Mouse (Mus musculus) CH12.LX (cell line): ENCODE measurements at regions not wholly inside any gene's neighbourhood (a gene's known extent, or its start where the extent isn't known, plus 50 kb on each side); places are given as distances from the start of the nearest gene placed in this dataset.

Experiments used
- CHD1 ChIP-seq: IDR thresholded peaks from 2 replicates; pipeline ENCODE4 v1.6.1; 2012; ENCODE audit warnings: low read depth, low read length, improper control_type of control experiment, inconsistent platforms
- ZNF384 ChIP-seq: IDR thresholded peaks from 2 replicates; pipeline ENCODE4 v1.6.1; 2012; ENCODE audit warnings: low read depth, low read length, improper control_type of control experiment, inconsistent platforms

DNA sequence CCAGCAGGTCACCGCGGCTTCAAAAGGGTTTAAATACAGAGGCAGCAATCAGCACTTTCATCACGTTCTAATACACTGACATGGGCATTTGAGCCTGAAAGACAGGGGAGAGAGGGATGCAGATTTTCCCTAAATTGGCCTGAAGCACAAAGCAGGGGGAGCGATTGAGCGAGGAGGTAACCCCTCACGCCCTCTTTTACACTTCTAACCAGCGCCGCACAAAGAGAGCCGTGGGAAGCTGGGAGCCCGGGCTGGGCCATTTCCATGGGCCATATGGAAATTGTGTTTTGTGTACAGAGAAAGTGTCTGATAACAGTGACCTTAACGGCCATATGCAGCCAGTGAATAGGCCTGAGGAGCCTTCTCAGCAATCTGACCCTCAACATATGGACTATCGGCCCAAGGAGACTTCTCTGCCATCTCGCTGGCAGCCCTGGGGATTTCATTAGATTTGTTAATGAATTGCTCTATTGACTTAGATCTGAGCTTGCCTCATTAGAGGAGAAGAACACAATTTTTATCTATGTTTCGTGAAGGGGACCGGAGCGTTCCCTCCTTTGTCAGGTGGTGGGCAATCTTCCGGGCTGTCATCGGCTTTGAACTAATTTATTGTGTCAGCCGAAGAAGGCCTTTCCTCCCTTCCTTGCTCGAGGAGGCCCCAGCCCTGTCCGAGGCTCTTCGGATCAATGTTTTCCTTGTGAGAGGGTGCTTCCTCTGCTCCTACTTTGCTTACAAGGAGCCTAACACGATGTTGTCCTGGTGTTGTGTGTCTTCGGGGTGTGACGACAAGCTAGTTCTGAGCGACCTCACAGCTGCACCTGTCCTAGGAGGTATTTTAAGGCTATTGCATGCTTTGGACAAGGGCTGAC is 195.4 kb upstream of the Irx3 start:
- no peak for TF ChIP-seq ZNF384
- TF ChIP-seq CHD1: no peak
